Mouse (Mus musculus) neural tube, embryonic 12.5 days (tissue): ENCODE measurements at regions not wholly inside any gene's neighbourhood (a gene's known extent, or its start where the extent isn't known, plus 50 kb on each side); places are given as distances from the start of the nearest gene placed in this dataset.
A peak's percentile ranks its signal among the peaks of the same experiment; 100 is the strongest.

Experiments used
- ATAC-seq: fragments of 200-750 bp; cut with Nextera tagmentation; 2 replicates; pipeline ENCODE4 v1.8.0; 2017; ENCODE audit warnings: low read depth, mild to moderate bottlenecking, moderate TSS enrichment, moderate library complexity; ENCODE audit not compliant: low FRiP score
- H3K27ac ChIP-seq: fragments of 300-500 bp; sonication (generic); 2 replicates; pipeline ENCODE4 v1.5.1; 2016
- H3K27me3 ChIP-seq: fragments of 300-500 bp; sonication (generic); replicated peaks from 2 replicates; pipeline ENCODE4 v1.6.1; 2016; ENCODE audit warnings: mild to moderate bottlenecking
- H3K36me3 ChIP-seq: fragments of 300-500 bp; sonication (generic); 2 replicates; pipeline ENCODE4 v1.6.1; 2016; ENCODE audit warnings: mild to moderate bottlenecking
- H3K4me1 ChIP-seq: fragments of 300-500 bp; sonication (generic); 2 replicates; pipeline ENCODE4 v1.6.1; 2016
- H3K4me2 ChIP-seq: fragments of 300-500 bp; sonication (generic); replicated peaks from 2 replicates; pipeline ENCODE4 v1.6.1; 2016; ENCODE audit warnings: mild to moderate bottlenecking
- H3K4me3 ChIP-seq: fragments of 300-500 bp; sonication (generic); 2 replicates; pipeline ENCODE4 v1.5.1; 2016
- H3K9ac ChIP-seq: fragments of 300-500 bp; sonication (generic); 2 replicates; pipeline ENCODE4 v1.6.1; 2016; ENCODE audit warnings: mild to moderate bottlenecking
- H3K9me3 ChIP-seq: fragments of 300-500 bp; sonication (generic); 2 replicates; pipeline ENCODE4 v1.6.1; 2016; ENCODE audit warnings: mild to moderate bottlenecking
- WGBS: fragments of 180-500 bp; shearing (Covaris S2); methylation state at CpG from one replicate; pipeline ENCODE4 v1.1.7; 2016; 5-methylcytosine and 5-hydroxymethylcytosine counted together

GRCm38 (mm10) chr3:142940874-142941273, 59.1 kb upstream of the Pkn2 start:
- no peak overlapping the region for H3K4me2 ChIP-seq
- no peaks in the 10 kb centered on the region for H3K36me3 ChIP-seq
- H3K9me3 ChIP-seq: no peaks in the 10 kb centered on the region
- H3K4me3 ChIP-seq: no peak overlapping the region
- H3K27ac ChIP-seq: no peak overlapping the region
- H3K4me1 ChIP-seq: no peaks in the 10 kb centered on the region
- no peak for ATAC-seq
- 84% methylated on average over 5 of the region's 5 CpGs for WGBS
- H3K27me3 ChIP-seq: no peaks in the 10 kb centered on the region
- no peak overlapping the region for H3K9ac ChIP-seq

DNA sequence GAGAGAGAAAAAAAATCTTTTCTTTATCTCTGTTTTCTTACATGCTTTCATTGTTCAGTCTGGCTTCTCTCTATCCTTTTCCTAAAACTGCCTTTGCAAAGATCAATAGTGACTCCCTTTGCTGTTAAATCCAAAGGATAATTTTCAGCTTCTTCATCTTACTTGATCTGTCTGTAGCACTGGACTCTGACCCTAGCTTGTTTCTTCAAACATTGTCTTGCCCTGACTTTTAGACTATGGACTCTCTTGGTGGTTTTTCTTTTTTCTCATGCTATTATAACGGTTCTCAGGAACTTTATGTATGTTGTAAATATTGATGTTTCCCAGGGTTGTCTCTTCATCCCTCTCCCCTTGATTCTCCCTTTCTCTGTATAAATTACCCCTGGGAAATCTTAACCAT, 58.0 kb upstream of the Pkn2 start:
- no peak for ATAC-seq
- no peak overlapping the region for H3K27ac ChIP-seq
- 75% methylated on average over 1 of the region's 1 CpGs for WGBS
- no peaks in the 10 kb centered on the region for H3K36me3 ChIP-seq
- no peak overlapping the region for H3K4me3 ChIP-seq
- no peaks in the 10 kb centered on the region for H3K9me3 ChIP-seq
- H3K9ac ChIP-seq: no peak overlapping the region
- no peak overlapping the region for H3K4me2 ChIP-seq
- no peaks in the 10 kb centered on the region for H3K4me1 ChIP-seq
- no peaks in the 10 kb centered on the region for H3K27me3 ChIP-seq

GRCm38 (mm10) chr3:142935949-142936348, 54.1 kb upstream of the Pkn2 start:
- WGBS: 80% methylated on average over 5 of the region's 5 CpGs

GRCm38 (mm10) chr3:142934326-142934725, 52.5 kb upstream of the Pkn2 start:
- no peak for ATAC-seq
- Histone ChIP-seq H3K27ac (no peak overlapping the region), H3K4me3 (no peak overlapping the region), H3K4me2 (no peak overlapping the region), H3K9ac (no peak overlapping the region), H3K4me1 (no peaks in the 10 kb centered on the region), H3K36me3 (no peaks in the 10 kb centered on the region), H3K27me3 (no peaks in the 10 kb centered on the region), H3K9me3 (no peaks in the 10 kb centered on the region)
- 87% methylated on average over 5 of the region's 5 CpGs for WGBS

More at GRCm38 (mm10) chr3:142935949-142936348, 54.1 kb upstream of the Pkn2 start:
- Histone ChIP-seq H3K4me2 (no peak overlapping the region), H3K27ac (no peak overlapping the region), H3K4me3 (no peak overlapping the region), H3K4me1 (no peaks in the 10 kb centered on the region), H3K27me3 (no peaks in the 10 kb centered on the region), H3K9ac (no peak overlapping the region), H3K36me3 (no peaks in the 10 kb centered on the region), H3K9me3 (no peaks in the 10 kb centered on the region)
- ATAC-seq: no peak

GRCm38 (mm10) chr3:142933684-142934259, 52.0 kb upstream of the Pkn2 start:
- Histone ChIP-seq H3K9ac (no peak overlapping the region), H3K27ac (no peak overlapping the region), H3K4me1 (no peaks in the 10 kb centered on the region), H3K9me3 (no peaks in the 10 kb centered on the region), H3K27me3 (no peaks in the 10 kb centered on the region), H3K4me2 (no peak overlapping the region), H3K36me3 (no peaks in the 10 kb centered on the region), H3K4me3 (no peak overlapping the region)
- 53% methylated on average over 5 of the region's 5 CpGs for WGBS
- peak; percentile 25; the same call in 1 of the 2 replicates for ATAC-seq
